Mouse (Mus musculus): ENCODE results near the gene Numb. TPM values are rescaled to one million over a fixed set of nuclear protein-coding genes. Genes with fewer than 3 reads are reported as not detected.

Numb gene
- polyA plus RNA-seq, 1 experiment = 13.4 TPM

GRCm38 (mm10) chr12:83841409-83842190 is 80.1 kb downstream of the Numb start:
- Histone ChIP-seq H3K27me3 (replicated peaks) (no peaks in the 10 kb centered on the region), H3K36me3 (replicated peaks; ENCODE audit: low read length) (peaks cover 61% of the 10 kb centered on the region), H3K4me1 (no peaks in the 10 kb centered on the region), H3K9me3 (no peaks in the 10 kb centered on the region), H3K4me3 (replicated peaks) (no peak overlapping the region)
- TF ChIP-seq GATA1 (IDR thresholded peaks at IDR 0.05; ENCODE audit: borderline replicate concordance, low read length) (no peak), FLI1 (IDR thresholded peaks at IDR 0.05; ENCODE audit: low read length) (no peak)

- Histone ChIP-seq H3K4me1 (no peaks in the 10 kb centered on the region), H3K27me3 (replicated peaks) (no peaks in the 10 kb centered on the region), H3K36me3 (replicated peaks; ENCODE audit: low read length) (peaks cover 63% of the 10 kb centered on the region), H3K4me3 (replicated peaks) (no peak overlapping the region), H3K9me3 (no peaks in the 10 kb centered on the region)
- no peak for TF ChIP-seq FLI1 (IDR thresholded peaks at IDR 0.05; ENCODE audit: low read length)
These were observed 87.8 kb downstream of the Numb start for GRCm38 (mm10) chr12:83833979-83834378.

GRCm38 (mm10) chr12:83830424-83830823 is 91.3 kb downstream of the Numb start:
- peaks cover 58% of the 10 kb centered on the region for H3K36me3 ChIP-seq (replicated peaks; ENCODE audit: low read length)
- no peaks in the 10 kb centered on the region for H3K9me3 ChIP-seq
- no peak overlapping the region for H3K4me3 ChIP-seq (replicated peaks)
- no peaks in the 10 kb centered on the region for H3K27me3 ChIP-seq (replicated peaks)
- TF ChIP-seq FLI1 (IDR thresholded peaks at IDR 0.05; ENCODE audit: low read length) = no peak
- TF ChIP-seq GATA1 (IDR thresholded peaks at IDR 0.05; ENCODE audit: borderline replicate concordance, low read length) = no peak
- H3K4me1 ChIP-seq = peaks cover 4% of the 10 kb centered on the region; the same call in 1 of the 2 replicates

DNA sequence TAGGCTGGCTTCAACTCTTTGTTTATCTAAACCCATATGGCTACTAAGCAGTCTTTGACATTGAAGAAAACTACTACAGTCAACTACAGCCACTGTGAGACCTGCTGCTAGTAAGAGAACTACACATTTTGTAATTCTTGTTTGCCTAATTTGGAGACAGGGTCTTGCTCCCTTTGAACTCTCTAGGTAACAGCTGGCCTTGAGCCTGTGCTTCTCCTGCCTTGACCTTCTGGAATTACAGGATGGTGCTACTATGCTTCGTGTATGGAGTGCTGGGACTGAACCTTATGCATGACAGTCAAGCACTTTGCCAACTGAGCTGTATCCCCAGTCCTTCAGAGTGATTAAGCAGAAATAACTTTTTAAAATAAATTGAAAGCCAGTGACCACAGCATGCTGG is 105.1 kb downstream of the Numb start:
- Histone ChIP-seq H3K27me3 (replicated peaks) (no peaks in the 10 kb centered on the region), H3K36me3 (replicated peaks; ENCODE audit: low read length) (peaks cover 42% of the 10 kb centered on the region), H3K4me3 (replicated peaks) (no peak overlapping the region), H3K4me1 (peaks cover 33% of the 10 kb centered on the region), H3K9me3 (no peaks in the 10 kb centered on the region)
- no peak for TF ChIP-seq FLI1 (IDR thresholded peaks at IDR 0.05; ENCODE audit: low read length)
- no peak for TF ChIP-seq GATA1 (IDR thresholded peaks at IDR 0.05; ENCODE audit: borderline replicate concordance, low read length)

- H3K36me3 ChIP-seq (replicated peaks; ENCODE audit: low read length) = peaks cover 54% of the 10 kb centered on the region
- no peaks in the 10 kb centered on the region for H3K9me3 ChIP-seq
- no peak overlapping the region for H3K4me3 ChIP-seq (replicated peaks)
- H3K27me3 ChIP-seq (replicated peaks) = no peaks in the 10 kb centered on the region
- peaks cover 28% of the 10 kb centered on the region for H3K4me1 ChIP-seq
- no peak for TF ChIP-seq FLI1 (IDR thresholded peaks at IDR 0.05; ENCODE audit: low read length)
- no peak for TF ChIP-seq GATA1 (IDR thresholded peaks at IDR 0.05; ENCODE audit: borderline replicate concordance, low read length)
These were observed 109.8 kb downstream of the Numb start for GRCm38 (mm10) chr12:83811901-83812300.

DNA sequence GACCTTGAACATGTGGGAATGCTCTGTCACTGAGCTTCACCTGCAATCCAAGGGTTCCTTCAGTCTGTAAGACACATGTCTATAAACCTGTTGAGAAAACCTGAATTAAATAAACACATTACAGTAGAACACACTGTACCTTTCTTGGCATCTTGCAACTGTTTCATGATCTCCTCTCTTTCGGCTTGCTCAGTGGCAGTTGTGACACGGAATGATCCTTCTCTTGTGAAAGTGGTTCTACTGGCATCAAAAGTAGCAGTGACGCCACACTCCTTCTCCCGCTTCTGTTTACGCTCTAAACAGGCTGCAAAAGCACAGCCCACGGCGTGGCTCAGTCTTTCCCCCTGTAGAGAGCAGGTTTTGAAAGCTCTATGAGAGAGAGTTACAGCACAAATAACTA is 118.1 kb downstream of the Numb start:
- Histone ChIP-seq H3K36me3 (replicated peaks; ENCODE audit: low read length) (peaks cover 91% of the 10 kb centered on the region), H3K9me3 (peaks cover 15% of the 10 kb centered on the region), H3K4me1 (no peaks in the 10 kb centered on the region), H3K27me3 (replicated peaks) (no peaks in the 10 kb centered on the region), H3K4me3 (replicated peaks) (no peak overlapping the region)
- TF ChIP-seq FLI1 (IDR thresholded peaks at IDR 0.05; ENCODE audit: low read length) = no peak
- no peak for TF ChIP-seq GATA1 (IDR thresholded peaks at IDR 0.05; ENCODE audit: borderline replicate concordance, low read length)

DNA sequence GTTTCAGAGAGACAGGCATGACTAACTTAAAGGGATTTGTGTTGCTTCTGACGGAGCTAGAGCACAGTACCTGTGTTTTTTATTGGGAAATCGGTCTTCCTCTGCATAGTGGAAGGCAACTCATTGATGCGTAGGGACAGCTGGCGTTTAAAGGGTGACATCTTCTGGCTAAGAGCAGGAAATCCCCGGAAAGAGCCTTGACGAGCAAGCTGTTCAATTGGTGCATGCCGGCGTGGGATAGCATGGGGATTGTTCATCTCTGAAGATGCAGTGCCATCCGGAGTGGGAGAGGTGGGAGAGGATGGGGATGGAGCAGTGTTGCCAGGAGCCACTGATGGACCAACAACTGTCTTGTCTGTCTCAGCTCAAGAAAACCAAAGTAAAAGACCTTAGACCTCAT is 120.8 kb downstream of the Numb start:
- Histone ChIP-seq H3K4me3 (replicated peaks) (no peak overlapping the region), H3K27me3 (replicated peaks) (no peaks in the 10 kb centered on the region), H3K36me3 (replicated peaks; ENCODE audit: low read length) (peaks cover 92% of the 10 kb centered on the region), H3K9me3 (peaks cover 9% of the 10 kb centered on the region), H3K4me1 (no peaks in the 10 kb centered on the region)
- TF ChIP-seq GATA1 (IDR thresholded peaks at IDR 0.05; ENCODE audit: borderline replicate concordance, low read length) (no peak), FLI1 (IDR thresholded peaks at IDR 0.05; ENCODE audit: low read length) (no peak)

DNA sequence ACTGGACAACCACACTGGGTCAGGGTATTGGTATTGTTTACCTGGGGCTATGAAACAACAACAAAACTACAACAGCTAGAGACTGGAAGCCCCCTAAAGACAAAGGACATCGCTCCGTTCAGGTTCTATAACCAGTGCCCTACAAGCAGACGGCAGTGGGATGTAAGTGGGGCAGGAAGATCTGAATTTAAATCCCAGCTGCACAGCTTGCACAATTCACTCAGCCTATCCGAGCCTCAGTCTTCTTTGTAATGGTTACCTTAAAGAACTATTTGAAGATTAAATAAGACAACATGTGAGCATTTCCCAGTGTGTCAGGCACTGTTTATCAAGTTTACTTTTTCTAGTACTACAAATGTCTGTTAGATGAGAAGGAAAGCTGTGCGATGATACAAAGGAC is 123.4 kb downstream of the Numb start:
- H3K4me3 ChIP-seq (replicated peaks) = no peak overlapping the region
- no peaks in the 10 kb centered on the region for H3K9me3 ChIP-seq
- no peaks in the 10 kb centered on the region for H3K27me3 ChIP-seq (replicated peaks)
- TF ChIP-seq GATA1 (IDR thresholded peaks at IDR 0.05; ENCODE audit: borderline replicate concordance, low read length) = no peak
- TF ChIP-seq FLI1 (IDR thresholded peaks at IDR 0.05; ENCODE audit: low read length) = no peak
- H3K36me3 ChIP-seq (replicated peaks; ENCODE audit: low read length) = peaks cover 91% of the 10 kb centered on the region
- no peaks in the 10 kb centered on the region for H3K4me1 ChIP-seq

DNA sequence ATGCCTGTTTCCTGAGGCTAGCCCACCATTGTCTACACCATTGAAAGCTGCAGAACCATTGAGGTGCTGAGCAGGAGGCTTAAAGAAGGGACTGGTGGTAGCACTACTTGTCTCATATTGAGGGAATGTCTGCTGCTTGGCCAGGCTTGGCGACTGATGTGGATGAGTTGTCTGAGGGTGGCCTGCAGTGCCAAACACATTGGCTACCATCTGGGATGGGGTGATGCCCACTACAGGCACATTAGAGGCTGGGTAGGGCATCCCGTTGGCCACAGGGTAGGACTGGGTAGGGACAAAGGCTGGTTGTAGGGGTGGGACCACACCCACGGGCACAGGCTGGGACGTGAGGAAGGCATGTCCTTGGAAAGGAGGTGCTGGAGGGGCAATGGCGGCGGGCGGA is 126.1 kb downstream of the Numb start:
- H3K27me3 ChIP-seq (replicated peaks) = no peaks in the 10 kb centered on the region
- H3K4me1 ChIP-seq = peaks cover 15% of the 10 kb centered on the region
- H3K9me3 ChIP-seq = no peaks in the 10 kb centered on the region
- H3K36me3 ChIP-seq (replicated peaks; ENCODE audit: low read length) = peaks cover 93% of the 10 kb centered on the region
- H3K4me3 ChIP-seq (replicated peaks) = no peak overlapping the region
- no peak for TF ChIP-seq FLI1 (IDR thresholded peaks at IDR 0.05; ENCODE audit: low read length)
- no peak for TF ChIP-seq GATA1 (IDR thresholded peaks at IDR 0.05; ENCODE audit: borderline replicate concordance, low read length)

- Histone ChIP-seq H3K27me3 (replicated peaks) (no peaks in the 10 kb centered on the region), H3K36me3 (replicated peaks; ENCODE audit: low read length) (peaks cover 88% of the 10 kb centered on the region), H3K4me1 (peaks cover 15% of the 10 kb centered on the region), H3K9me3 (no peaks in the 10 kb centered on the region), H3K4me3 (replicated peaks) (no peak overlapping the region)
- TF ChIP-seq FLI1 (IDR thresholded peaks at IDR 0.05; ENCODE audit: low read length) = no peak
- no peak for TF ChIP-seq GATA1 (IDR thresholded peaks at IDR 0.05; ENCODE audit: borderline replicate concordance, low read length)
These were observed 126.7 kb downstream of the Numb start for GRCm38 (mm10) chr12:83795051-83795450.

All from megakaryocyte, embryonic 14.5 days (primary cell).